Mouse (Mus musculus) left cerebral cortex, postnatal 25 days (tissue): Measurements from ENCODE around the gene Hap1. TPM values are rescaled to one million over a fixed set of nuclear protein-coding genes. Genes with fewer than 3 reads are reported as not detected.
"Not testable (repeated sequence)": the region's sequence is repeated elsewhere in the genome, so short reads cannot be mapped to it uniquely, and the experiment has no call there.

Source experiments
- DNase-seq, 2 experiments: peaks; one replicate each; pipeline ENCODE4 v3.0.0; 2022; ENCODE audit warnings: low spot score in 2 of 2, mixed read lengths in 1 of 2
- intact Hi-C: fragments of 180-260 bp; cut with DNase I; formaldehyde crosslinking; loops from one replicate; pipeline ENCODE4 v1.15.1; 2025
- total RNA-seq, 2 experiments: library from RNA; stranded (reverse); gene quantifications; 2 replicates each; pipeline ENCODE4 v1.2.3; 2021

The Hap1 gene
- total RNA-seq, 2 experiments from 2014 or later, result 136 to 160 TPM

DNA sequence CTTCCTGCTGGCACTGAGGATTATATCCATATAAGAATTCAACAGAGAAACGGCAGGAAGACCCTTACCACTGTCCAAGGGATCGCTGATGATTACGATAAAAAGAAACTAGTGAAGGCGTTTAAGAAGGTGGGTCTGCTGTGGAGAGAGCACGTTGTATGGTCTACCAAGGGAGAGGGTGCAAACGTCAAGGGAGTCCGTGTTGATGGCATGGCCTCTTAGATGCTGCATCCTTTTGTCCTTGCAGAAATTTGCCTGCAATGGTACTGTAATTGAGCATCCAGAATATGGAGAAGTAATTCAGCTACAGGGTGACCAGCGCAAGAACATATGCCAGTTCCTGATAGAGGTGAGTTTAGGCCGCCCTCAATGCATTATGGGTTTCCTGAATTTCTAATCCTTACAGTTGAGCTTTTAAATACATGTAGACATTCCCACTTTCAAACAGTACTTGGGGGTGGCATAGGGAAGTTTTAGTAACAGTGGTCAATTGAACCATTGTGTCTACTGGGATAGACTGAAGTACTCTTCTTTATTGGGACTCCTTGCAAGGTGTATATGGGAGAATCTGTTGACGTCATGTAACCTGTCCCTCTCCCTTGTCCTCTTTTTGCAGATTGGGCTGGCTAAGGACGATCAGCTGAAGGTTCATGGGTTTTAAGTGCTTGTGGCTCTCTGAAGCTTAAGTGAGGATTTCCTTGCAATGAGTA, 35.1 kb downstream of the Hap1 start:
- DNase-seq, intact Hi-C loops: not testable (repeated sequence)

DNA sequence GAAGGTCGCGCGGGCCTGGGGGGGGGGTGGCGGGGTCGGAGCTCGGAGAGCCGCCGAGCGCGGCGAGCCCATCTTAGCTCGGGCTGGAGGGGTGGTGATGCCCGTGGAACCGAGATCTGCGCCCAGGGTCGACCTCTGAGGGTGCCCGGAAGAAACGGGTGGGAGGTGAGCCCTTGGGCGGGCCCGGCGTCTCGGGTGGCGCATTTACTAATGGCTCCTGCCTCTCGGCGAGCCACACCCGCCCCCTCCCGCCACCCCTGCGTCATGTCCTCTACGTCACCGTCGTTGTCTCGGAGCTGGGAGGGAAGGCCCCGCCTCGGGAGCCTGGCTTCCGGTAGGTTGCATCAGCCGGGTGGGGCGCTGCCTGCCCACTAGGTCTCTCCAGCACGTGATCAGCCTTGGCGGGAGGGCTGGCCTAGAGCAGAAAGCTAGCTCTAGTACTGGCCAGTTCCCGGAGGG, 35.7 kb downstream of the Hap1 start:
- peak; percentile 91 to 97 for DNase-seq
- intact Hi-C loops, result no loop called here

DNA sequence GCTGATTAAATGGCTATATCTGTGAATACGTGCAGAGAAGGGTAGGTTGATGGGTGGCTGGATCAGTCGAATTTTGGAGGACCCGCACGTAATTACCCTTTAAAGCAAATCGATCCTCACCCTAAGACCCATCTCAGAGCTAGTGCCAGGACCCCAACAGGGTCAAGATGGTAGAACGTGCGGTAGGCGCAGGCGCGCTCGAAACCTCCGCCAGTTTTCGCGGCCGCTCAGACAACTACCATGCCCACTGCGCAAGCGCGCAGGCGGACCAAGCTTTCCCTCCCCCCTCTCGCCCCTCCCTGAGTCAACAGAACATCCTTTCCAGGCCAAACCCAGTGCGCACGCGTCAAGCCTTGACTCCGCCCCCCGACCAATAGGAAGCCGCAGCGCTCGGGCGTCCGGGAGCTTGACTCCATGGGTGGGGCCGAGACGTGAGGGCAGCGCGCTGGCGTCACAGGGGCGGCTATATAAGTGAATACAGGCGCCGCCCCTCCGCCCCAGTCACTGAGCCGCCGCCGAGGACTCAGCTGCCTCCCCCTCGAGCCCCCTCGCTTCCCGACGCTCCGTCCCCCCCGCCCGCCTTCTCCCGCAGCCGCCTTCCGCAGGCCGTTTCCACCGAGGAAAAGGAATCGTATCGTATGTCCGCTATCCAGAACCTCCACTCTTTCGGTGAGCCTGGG, 36.3 kb downstream of the Hap1 start, which contains the start of gene Eif1:
Gene Eif1 (plus strand): TSS at position 394 of the 680 bp plus-strand sequence.
- peak; percentile 99 to 100 for DNase-seq
- intact Hi-C loops, result no loop called here

DNA sequence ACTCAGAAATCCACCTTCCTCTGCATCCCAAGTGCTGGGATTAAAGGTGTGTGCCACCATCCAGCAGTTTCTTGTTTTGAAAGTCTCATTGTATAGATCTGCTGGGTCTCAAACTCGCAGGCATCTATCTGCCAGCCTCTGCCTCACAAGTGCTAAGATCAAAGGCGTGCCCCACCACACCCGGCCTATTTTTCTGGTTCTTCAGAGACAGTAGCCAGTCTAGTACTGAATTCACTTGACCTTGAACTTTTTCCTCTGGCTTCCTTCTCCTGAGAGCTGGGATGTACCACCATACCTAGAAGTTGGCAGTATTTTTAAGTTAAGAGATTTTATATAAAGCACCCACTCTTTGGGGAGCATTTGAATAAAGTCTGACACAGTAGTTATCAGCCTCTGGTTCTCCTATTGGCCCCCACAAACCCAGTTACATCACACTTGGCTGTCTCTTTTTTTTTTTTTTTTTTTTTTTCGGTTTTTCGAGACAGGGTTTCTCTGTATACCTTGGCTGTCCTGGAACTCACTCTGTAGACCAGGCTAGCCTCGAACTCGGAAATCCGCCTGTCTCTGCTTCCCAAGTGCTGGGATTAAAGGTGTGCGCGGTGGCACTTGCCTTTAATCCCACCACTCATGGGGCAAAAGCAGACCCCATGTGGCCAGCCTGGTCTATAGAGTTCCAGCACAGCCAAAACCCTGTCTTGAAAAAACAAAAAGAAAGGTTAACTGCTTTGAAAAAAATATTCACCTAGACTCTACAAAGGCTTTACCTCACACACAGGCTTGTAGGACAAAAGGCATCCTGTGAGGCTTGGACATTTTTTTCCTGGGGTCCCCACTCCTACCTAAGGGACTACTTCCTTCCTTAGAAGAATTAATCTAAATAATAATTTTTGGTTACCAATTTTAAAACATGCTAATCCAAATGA, 37.1 kb downstream of the Hap1 start:
- no peak for DNase-seq
- intact Hi-C loops, result no loop called here

DNA sequence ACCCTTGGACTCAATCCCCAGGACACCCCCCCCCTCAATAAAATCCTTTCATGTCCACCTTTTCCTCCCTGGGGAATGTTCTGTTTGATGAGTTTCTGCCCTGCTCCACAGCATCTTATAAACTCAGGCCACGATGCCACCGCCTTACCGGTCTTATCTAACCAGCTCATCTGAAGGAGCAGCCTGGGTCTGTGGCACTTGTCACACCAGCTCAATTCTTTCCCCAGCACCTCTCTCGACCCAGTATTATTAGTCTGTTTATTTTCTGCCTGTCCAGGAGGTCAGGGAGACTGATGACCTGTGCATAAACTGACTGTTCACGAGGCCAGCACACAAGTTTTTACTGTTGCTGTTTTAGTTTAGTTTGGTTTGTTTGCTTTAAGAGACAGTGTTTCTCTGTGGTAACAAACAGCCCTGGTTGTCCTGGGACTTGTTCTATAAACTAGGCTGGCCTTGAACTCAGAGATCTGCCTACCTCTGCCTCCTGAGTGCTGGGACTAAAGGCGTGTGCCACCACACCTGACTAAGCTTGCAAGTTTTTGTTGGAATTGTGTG, 38.0 kb downstream of the Hap1 start:
- no peak for DNase-seq
- intact Hi-C loops, result no loop called here

DNA sequence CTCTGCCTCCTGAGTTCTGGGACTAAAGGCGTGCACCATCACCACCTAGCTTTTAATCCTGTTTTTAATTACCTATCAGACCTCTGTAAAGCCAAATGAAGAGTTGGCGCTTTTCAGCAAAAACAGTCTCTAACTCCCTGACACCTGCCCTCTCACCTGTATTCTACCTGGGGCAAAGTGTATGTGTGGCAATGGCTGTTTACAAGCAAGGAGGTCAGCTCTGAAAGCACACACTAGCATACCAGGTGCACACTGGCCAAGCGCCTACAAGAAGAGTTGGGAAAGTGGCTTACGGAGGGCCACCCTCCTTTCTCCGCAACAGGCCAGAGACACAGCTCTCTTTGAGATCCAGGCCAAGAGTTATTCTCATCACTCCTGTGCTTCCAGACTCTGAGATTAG, 40.5 kb downstream of the Hap1 start:
- DNase-seq, result no peak
- intact Hi-C loops, result no loop called here

DNA sequence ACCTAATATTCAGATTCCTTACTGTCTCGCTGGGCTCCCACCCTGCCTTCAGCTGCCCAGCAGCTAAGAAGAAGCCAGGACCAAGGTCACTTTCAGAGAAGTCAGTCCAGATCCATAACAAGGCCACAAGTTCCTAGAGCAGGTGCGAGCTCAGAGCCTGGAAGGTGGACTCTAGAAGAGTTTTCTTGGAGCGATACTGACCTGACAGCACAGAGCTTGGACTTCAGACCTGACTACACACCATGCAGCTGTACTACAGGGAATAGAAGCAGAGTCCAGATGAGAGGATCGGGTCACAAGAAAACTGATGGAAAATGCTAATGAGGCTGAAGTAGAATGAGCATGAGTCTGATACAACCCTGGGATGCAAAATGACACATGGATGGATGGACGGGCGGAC, 42.5 kb downstream of the Hap1 start:
- no peak for DNase-seq
- intact Hi-C loops, result no loop called here

DNA sequence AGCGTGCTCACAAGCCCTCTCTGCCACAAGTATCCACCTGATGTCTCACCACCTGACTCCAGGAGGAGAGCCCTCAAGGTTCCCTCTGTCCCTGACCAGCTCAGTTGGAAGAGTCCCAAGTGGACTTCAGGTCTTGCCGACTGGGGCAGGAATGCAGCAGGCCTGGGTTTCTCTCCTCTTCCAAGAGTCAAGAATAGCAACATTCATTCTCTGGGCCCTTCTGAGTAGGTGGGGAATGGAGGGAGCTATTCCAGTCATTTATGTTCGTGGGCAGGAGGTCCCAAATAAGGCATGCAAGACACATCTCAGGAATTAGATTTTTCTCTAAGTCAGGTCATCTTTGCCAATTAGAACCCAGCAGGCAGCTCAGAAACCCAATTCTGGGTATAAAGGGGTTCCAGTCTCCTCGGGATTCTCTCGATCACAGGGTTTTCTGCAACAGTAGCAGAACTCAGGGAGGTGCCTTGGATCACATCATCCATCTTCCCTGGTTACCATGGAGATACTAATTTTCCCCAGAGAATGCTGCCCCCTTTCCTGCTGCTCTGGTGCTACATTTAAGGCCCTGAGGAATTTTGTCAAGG, 43.7 kb downstream of the Hap1 start:
- intact Hi-C loops, result no loop called here
- DNase-seq, result peak; percentile 53 to 89

DNA sequence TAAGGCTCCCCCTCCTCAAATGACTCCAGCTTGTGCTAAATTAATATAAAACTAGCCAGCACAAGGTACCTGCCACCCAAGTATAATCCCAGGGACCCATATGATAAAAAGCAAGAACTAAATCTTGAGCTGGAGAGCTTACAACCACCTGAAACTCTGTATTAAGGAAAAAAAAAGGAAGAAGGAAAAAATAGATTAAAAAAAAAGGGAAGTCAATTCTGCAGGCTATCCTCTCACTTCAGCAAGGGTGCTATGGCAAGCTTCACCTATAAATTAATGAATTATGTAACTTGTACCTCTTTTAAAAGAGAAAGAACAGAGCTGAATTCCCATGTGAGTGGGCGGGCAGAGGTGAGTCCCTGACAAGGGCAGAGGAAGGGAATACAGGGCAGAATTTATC, 44.3 kb downstream of the Hap1 start:
- intact Hi-C loops, result no loop called here
- DNase-seq, result no peak

DNA sequence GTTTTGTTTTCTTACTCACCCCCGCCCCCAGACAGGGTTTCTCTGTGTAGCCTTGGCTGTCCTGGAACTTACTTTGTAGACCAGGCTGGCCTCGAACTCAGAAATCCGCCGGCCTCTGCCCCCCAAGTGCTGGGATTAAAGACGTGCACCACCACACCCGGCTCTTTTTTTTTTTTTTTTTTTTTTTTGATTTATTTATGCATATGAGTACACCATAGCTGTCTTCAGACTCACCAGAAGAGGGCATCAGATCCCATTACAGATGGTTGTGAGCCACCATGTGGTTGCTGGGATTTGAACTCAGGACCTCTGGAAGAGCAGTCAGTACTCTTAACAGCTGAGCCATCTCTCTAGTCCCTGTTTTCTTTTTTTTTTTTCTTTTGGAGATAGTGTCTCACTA, 47.3 kb downstream of the Hap1 start:
- not testable (repeated sequence) for DNase-seq
- intact Hi-C loops, result loop anchor here (10.0 kb wide), 1 partner anchor 1324 kb away; the partner anchor contains the start of gene Gjd3

DNA sequence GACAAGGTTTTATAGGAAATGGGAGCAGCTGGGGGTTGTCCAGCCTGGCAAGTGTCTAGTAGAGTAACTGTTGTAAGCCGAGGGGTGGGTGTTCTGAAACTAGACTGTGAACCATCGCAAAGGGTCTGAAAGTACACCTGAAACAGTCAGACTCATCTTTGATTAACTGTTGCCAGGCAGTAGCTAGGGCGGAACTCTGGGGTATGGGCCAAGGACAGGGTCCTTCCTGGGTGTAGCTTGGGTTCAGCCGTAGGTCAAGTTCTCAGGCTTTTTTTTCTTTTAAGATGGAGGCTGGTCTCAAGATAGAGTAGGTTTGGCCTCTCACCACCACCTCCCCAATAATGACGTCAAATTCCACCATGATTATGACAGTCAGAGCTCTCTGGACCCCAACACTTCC, 48.0 kb downstream of the Hap1 start:
- no peak for DNase-seq
- intact Hi-C loops, result loop anchor here (10.0 kb wide), 1 partner anchor 1323 kb away; the partner anchor contains the start of gene Gjd3

DNA sequence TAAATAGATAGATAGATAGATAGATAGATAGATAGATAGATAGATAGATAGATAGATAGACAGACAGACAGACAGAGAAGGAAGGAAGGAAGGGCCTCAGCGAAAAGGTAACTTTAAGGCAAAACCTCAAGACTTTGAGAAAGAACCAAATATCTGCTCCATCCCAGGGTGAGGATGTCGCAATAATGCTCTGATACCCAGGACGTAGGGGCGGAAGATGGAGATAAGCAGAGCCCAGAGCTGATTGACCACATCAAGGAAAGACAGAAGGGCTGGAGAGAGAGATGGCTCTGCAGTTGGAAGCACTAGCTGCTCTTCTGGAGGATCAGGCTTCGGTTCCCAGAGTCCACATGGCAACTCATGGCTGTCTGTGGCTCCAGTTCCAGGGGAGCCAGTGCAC, 54.6 kb downstream of the Hap1 start:
- intact Hi-C loops, result loop anchor here (10.0 kb wide), 1 partner anchor 1316 kb away; the partner anchor contains the start of gene Gjd3
- DNase-seq, result no peak

DNA sequence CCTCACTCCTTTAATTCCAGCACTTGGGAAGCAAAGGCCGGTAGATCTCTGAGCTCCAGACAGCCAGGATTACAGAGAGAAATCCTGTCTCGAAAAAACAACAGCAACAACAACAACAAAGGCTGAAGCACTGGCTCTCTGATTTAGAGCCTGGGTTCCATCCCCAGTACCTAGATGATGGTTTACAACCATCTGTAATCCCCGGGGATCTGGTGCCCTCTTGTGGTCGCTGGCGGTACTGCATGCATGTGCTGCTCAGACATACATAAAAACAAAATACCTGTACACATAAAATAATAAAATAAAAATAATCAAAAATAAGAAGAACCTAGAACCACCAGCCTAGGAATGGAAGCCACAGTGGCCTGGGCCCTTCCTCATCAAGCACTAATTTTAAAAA, 55.6 kb downstream of the Hap1 start:
- DNase-seq, result peak; percentile 37 to 48
- intact Hi-C loops, result loop anchor here (10.0 kb wide), 1 partner anchor 1315 kb away; the partner anchor contains the start of gene Gjd3

DNA sequence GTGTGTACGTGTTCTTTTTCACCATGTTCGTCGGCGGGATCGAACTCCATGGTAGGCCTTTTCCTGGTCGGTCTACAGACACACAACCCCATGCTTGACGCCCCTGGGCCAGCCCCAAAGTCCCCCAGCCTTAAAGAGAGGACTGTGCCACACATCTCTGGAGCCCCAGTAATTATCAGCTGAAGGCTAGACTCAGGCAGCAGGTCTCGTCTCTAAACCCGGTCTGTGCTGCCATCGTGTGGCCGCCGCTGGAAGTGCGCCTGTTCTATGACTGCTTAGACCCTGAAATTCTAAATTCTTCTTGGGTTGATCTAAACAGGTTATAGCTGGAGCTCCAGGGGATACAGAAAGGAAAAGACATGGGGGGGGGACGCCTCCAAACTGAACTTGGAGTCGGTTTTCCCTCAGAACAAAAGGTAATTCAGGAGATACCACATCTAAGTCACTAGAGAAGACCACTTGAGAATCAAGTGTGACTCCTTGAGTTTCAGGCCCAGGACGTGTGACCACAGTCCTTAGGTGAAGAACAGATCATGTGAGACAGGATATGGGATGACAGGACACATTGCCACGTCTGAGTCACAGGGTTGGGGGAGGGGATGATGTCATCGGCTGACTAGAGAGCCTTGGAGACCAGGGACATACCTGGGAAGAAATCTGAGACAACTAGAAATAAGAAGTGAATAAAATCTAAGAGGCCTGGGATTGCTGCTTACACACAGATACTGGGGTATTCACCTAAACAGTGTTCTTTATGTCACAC, 57.5 kb downstream of the Hap1 start:
- intact Hi-C loops, result loop anchor here (2.0 to 5.0 kb wide), 3 partner anchors 131 to 988 kb away; no protein-coding TSS in a partner anchor

DNA sequence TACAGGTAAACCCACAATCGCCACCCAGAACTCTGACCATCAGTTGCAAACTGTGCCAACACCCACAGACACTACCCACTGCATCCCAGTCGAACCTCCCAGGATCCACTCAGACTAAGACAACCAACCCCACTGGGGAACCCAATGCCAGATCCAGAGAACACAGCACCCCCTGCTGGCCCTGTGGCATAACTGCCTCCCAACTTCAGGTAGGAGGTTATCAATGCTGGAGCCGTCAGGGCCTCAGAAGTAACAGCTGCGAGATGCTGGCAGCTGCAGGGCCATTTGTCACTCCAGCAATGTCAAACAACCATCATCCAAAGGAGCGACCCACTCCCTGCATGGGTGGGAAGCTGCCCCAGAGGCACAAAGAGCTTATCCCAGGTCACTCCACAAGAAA, 58.1 kb downstream of the Hap1 start:
- intact Hi-C loops, result loop anchor here (2.0 to 5.0 kb wide), 4 partner anchors 130 to 987 kb away; no protein-coding TSS in a partner anchor
- no peak for DNase-seq

More for the DNA sequence above, 57.5 kb downstream of the Hap1 start:
- peak; percentile 80 to 86 for DNase-seq
